Mouse (Mus musculus) MEL (cell line): Measurements from ENCODE around the gene Kcnn3. TPM values are rescaled to one million over a fixed set of nuclear protein-coding genes. Genes with fewer than 3 reads are reported as not detected.

Experiments
- DNase-seq: peaks from one replicate; pipeline ENCODE4 v3.0.0; 2011; ENCODE audit warnings: low read depth, low spot score
- H3K27ac ChIP-seq: 2 replicates; pipeline ENCODE4 v1.5.1; 2012; ENCODE audit warnings: low read depth, mild to moderate bottlenecking, control low read depth, low read length, moderate library complexity; ENCODE audit not compliant: control insufficient read depth
- H3K27me3 ChIP-seq, 2 experiments: fragments of 150-350 bp in 1 of 2; sonication (generic) in 1 of 2; 2 replicates each; pipeline ENCODE4 v1.6.1; 2012; ENCODE audit warnings: low read length in 2 of 2, mild to moderate bottlenecking in 2 of 2, improper control_type of control experiment in 1 of 2, moderate library complexity in 1 of 2; ENCODE audit not compliant: insufficient read depth in 2 of 2, control insufficient read depth in 1 of 2
- H3K36me3 ChIP-seq, 2 experiments: 2 replicates each; pipeline ENCODE4 v1.6.1; 2012 to 2014; ENCODE audit warnings: low read length in 2 of 2, improper control_type of control experiment in 1 of 2, inconsistent platforms in 1 of 2, mild to moderate bottlenecking in 1 of 2; ENCODE audit not compliant: insufficient read depth in 2 of 2, control insufficient read depth in 1 of 2
- H3K4me1 ChIP-seq, 2 experiments: fragments of 150-350 bp in 1 of 2; sonication (generic) in 1 of 2; 2 replicates each; pipeline ENCODE4 v1.6.1; 2012; ENCODE audit warnings: low read length in 2 of 2, improper control_type of control experiment in 1 of 2, mild to moderate bottlenecking in 1 of 2; ENCODE audit not compliant: insufficient read depth in 2 of 2, control insufficient read depth in 1 of 2
- H3K4me3 ChIP-seq, 2 experiments: fragments of 150-350 bp in 1 of 2; sonication (generic) in 1 of 2; 2 replicates each; pipeline ENCODE4 v1.5.1; 2012; ENCODE audit warnings: low read depth in 2 of 2, low read length in 2 of 2, mild to moderate bottlenecking in 2 of 2, moderate library complexity in 2 of 2, control low read depth in 1 of 2, improper control_type of control experiment in 1 of 2; ENCODE audit not compliant: control insufficient read depth in 1 of 2, insufficient read depth in 1 of 2
- H3K79me2 ChIP-seq: 2 replicates; pipeline ENCODE4 v1.6.1; 2012; ENCODE audit warnings: mild to moderate bottlenecking, low read length, moderate library complexity; ENCODE audit not compliant: control insufficient read depth, poor library complexity, insufficient read depth
- H3K9ac ChIP-seq: 2 replicates; pipeline ENCODE4 v1.6.1; 2012; ENCODE audit warnings: low read depth, mild to moderate bottlenecking, control low read depth, low read length, moderate library complexity; ENCODE audit not compliant: control insufficient read depth, poor library complexity, severe bottlenecking
- H3K9me3 ChIP-seq: fragments of 150-350 bp; sonication (generic); replicated peaks from 2 replicates; pipeline ENCODE4 v1.6.1; 2012; ENCODE audit warnings: mild to moderate bottlenecking, low read length, improper control_type of control experiment, moderate library complexity; ENCODE audit not compliant: insufficient read depth
- BHLHE40 ChIP-seq: IDR thresholded peaks from 2 replicates; pipeline ENCODE4 v1.6.1; 2012; ENCODE audit warnings: low read depth, mild to moderate bottlenecking, inconsistent platforms, low read length, improper control_type of control experiment, borderline replicate concordance
- CHD2 ChIP-seq: IDR thresholded peaks from 2 replicates; pipeline ENCODE4 v1.6.1; 2011; ENCODE audit warnings: low read length, improper control_type of control experiment
- CTCF ChIP-seq, 3 experiments: IDR thresholded peaks in 2 of 3; conservative IDR thresholded peaks in 1 of 3; 2 replicates each; pipeline ENCODE4 v1.5.1; 2011 to 2012; ENCODE audit warnings: low read length in 3 of 3, low read depth in 2 of 3, mild to moderate bottlenecking in 2 of 3, improper control_type of control experiment in 1 of 3, inconsistent platforms in 1 of 3, mixed read lengths in 1 of 3, moderate library complexity in 1 of 3; ENCODE audit not compliant: control insufficient read depth in 1 of 3, insufficient read depth in 1 of 3, poor library complexity in 1 of 3, severe bottlenecking in 1 of 3
- E2F4 ChIP-seq: IDR thresholded peaks from 2 replicates; pipeline ENCODE4 v1.6.1; 2011; ENCODE audit warnings: low read depth, low read length, improper control_type of control experiment, borderline replicate concordance
- EP300 ChIP-seq, 2 experiments: IDR thresholded peaks; 2 replicates each; pipeline ENCODE4 v1.6.1; 2011; ENCODE audit warnings: improper control_type of control experiment in 2 of 2, low read length in 2 of 2, low read depth in 1 of 2, mild to moderate bottlenecking in 1 of 2
- ETS1 ChIP-seq: IDR thresholded peaks from 2 replicates; pipeline ENCODE4 v1.6.1; 2012; ENCODE audit warnings: low read depth, mild to moderate bottlenecking, inconsistent platforms, low read length, improper control_type of control experiment, moderate library complexity
- JUND ChIP-seq: IDR thresholded peaks from 2 replicates; pipeline ENCODE4 v1.6.1; 2011; ENCODE audit warnings: low read depth, mild to moderate bottlenecking, improper control_type of control experiment, low read length
- MAFK ChIP-seq: IDR thresholded peaks from 2 replicates; pipeline ENCODE4 v1.6.1; 2011; ENCODE audit warnings: low read depth, mild to moderate bottlenecking, low read length, improper control_type of control experiment, borderline replicate concordance
- MAX ChIP-seq: IDR thresholded peaks from 2 replicates; pipeline ENCODE4 v1.6.1; 2011; ENCODE audit warnings: low read length, improper control_type of control experiment
- MEF2A ChIP-seq: IDR thresholded peaks from 2 replicates; pipeline ENCODE4 v1.6.1; 2014; ENCODE audit warnings: low read depth, mild to moderate bottlenecking, inconsistent platforms, low read length, improper control_type of control experiment; ENCODE audit not compliant: poor library complexity, insufficient replicate concordance, severe bottlenecking; ENCODE audit errors: extremely low read depth
- MYB ChIP-seq: IDR thresholded peaks from 2 replicates; pipeline ENCODE4 v1.6.1; 2011; ENCODE audit warnings: mild to moderate bottlenecking, low read depth, low read length, improper control_type of control experiment
- NELFE ChIP-seq: IDR thresholded peaks from 2 replicates; pipeline ENCODE4 v1.6.1; 2011; ENCODE audit warnings: low read depth, low read length, improper control_type of control experiment
- NRF1 ChIP-seq: IDR thresholded peaks from 2 replicates; pipeline ENCODE4 v1.6.1; 2014; ENCODE audit warnings: low read depth, mild to moderate bottlenecking, inconsistent platforms, low read length, improper control_type of control experiment, moderate library complexity; ENCODE audit not compliant: poor library complexity, insufficient read depth, severe bottlenecking
- POLR2AphosphoS2 ChIP-seq: IDR thresholded peaks from 2 replicates; pipeline ENCODE4 v1.6.1; 2011; ENCODE audit warnings: low read length, improper control_type of control experiment
- SMC3 ChIP-seq: IDR thresholded peaks from 2 replicates; pipeline ENCODE4 v1.6.1; 2011; ENCODE audit warnings: low read depth, low read length, improper control_type of control experiment
- TBP ChIP-seq: IDR thresholded peaks from 2 replicates; pipeline ENCODE4 v1.8.0; 2011; ENCODE audit warnings: low read depth, low read length, improper control_type of control experiment
- UBTF ChIP-seq: IDR thresholded peaks from 2 replicates; pipeline ENCODE4 v1.6.1; 2012; ENCODE audit warnings: low read depth, mild to moderate bottlenecking, inconsistent platforms, low read length, improper control_type of control experiment, moderate library complexity, borderline replicate concordance; ENCODE audit not compliant: insufficient read depth
- USF2 ChIP-seq, 2 experiments: IDR thresholded peaks; 2 replicates each; pipeline ENCODE4 v1.6.1; 2011 to 2012; ENCODE audit warnings: improper control_type of control experiment in 2 of 2, low read length in 2 of 2, borderline replicate concordance in 1 of 2, inconsistent platforms in 1 of 2, low read depth in 1 of 2, mild to moderate bottlenecking in 1 of 2; ENCODE audit not compliant: insufficient read depth in 1 of 2
- ZC3H11A ChIP-seq: IDR thresholded peaks from 2 replicates; pipeline ENCODE4 v1.6.1; 2012; ENCODE audit warnings: low read depth, mild to moderate bottlenecking, inconsistent platforms, low read length, improper control_type of control experiment
- ZKSCAN1 ChIP-seq: IDR thresholded peaks from 2 replicates; pipeline ENCODE4 v1.6.1; 2012; ENCODE audit warnings: low read depth, mild to moderate bottlenecking, inconsistent platforms, low read length, improper control_type of control experiment, moderate library complexity
- ZNF384 ChIP-seq: IDR thresholded peaks from 2 replicates; pipeline ENCODE4 v1.6.1; 2012; ENCODE audit warnings: low read depth, mild to moderate bottlenecking, inconsistent platforms, low read length, improper control_type of control experiment
- polyA plus RNA-seq, 2 experiments: library from polyadenylated mRNA; stranded (reverse) in 1 of 2; unstranded in 1 of 2; fragments of >175 nt in 1 of 2; fragments of >200 nt in 1 of 2; gene quantifications; 2 replicates each; pipeline versions ENCODE4 v1.2.1 to v1.2.4; 2012; ENCODE audit warnings: low replicate concordance in 2 of 2, low read depth in 1 of 2; ENCODE audit not compliant: insufficient read length in 2 of 2, insufficient read depth in 1 of 2, missing spikeins in 1 of 2
- total RNA-seq: library from RNA; depleted of rRNA; stranded (reverse); fragments of 300-350 nt; gene quantifications from 2 replicates; pipeline ENCODE4 v1.2.3, GENCODE M21; 2012

The Kcnn3 gene
- total and polyA plus RNA-seq, 3 experiments = 0.04 TPM; not detected in 2

DNA sequence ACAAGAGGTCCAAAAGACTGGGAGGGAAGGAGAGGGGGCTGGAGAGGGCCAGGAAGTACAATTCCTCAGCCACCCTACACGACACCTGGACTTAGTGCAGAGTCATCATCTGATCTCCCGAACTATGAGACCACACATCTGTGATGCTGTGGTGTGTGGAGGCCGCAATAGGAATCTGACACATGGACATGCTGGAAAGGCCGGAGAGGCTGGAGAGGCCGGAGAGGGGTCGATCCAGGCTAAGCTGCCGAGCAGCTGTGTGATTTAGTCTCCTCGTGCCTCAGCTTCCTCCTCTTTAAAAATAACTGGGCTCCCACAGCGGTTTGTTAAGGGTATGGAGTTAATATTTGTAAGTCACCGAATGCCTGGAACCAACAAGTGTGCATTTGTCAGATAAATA, 73.6 kb downstream of the Kcnn3 start:
- Histone ChIP-seq H3K9ac (no peak overlapping the region), H3K27ac (no peak overlapping the region), H3K36me3 (no peaks in the 10 kb centered on the region), H3K4me3 (no peak overlapping the region), H3K4me1 (no peaks in the 10 kb centered on the region), H3K27me3 (peaks cover 32 to 36% of the 10 kb centered on the region in 2 experiments), H3K79me2 (no peaks in the 10 kb centered on the region), H3K9me3 (no peaks in the 10 kb centered on the region)
- no peak for DNase-seq
- TF ChIP-seq SMC3 = no peak

DNA sequence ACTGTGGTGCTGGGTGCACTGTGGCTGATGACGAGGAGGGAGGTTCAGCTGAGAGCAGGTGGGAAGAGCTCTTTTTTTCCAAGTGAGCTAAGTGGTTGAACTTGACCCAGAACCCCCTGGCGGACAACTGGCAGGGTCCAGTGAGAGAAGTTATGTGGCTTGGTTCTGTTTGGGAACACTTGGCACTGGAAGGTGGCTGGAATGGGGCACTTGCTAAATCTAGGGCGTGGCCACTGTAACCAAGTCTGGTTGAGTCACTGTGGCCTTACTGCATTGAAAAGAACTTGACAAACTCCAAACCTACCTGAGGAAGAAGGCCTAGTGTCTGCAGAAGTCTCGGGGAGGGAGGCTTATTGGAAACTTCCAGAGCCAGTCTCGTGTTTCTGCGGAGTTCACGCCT, 78.4 kb downstream of the Kcnn3 start:
- Histone ChIP-seq H3K9me3 (no peaks in the 10 kb centered on the region), H3K4me1 (no peaks in the 10 kb centered on the region), H3K27ac (no peak overlapping the region), H3K4me3 (no peak overlapping the region), H3K36me3 (no peaks in the 10 kb centered on the region), H3K27me3 (peaks cover 6 to 16% of the 10 kb centered on the region in 2 experiments), H3K79me2 (no peaks in the 10 kb centered on the region), H3K9ac (no peak overlapping the region)
- no peak for DNase-seq
- TF ChIP-seq CHD2 (no peak), POLR2AphosphoS2 (no peak), JUND (no peak), EP300 (IDR thresholded peaks at IDR 0.05; ENCODE audit: low read depth in 1 of 2, low read length in 2 of 2) (no peak), CTCF (IDR thresholded peaks at IDR 0.05 in 2 of 3, conservative IDR thresholded peaks at IDR 0.05 in 1 of 3; ENCODE audit: control insufficient read depth in 1 of 3, insufficient read depth in 1 of 3, low read depth in 2 of 3, low read length in 3 of 3, poor library complexity in 1 of 3, severe bottlenecking in 1 of 3) (no peak), NRF1 (no peak), BHLHE40 (no peak), NELFE (no peak), MEF2A (no peak), UBTF (no peak), ZC3H11A (no peak), ETS1 (no peak), MAX (no peak), MYB (no peak), ZKSCAN1 (no peak), ZNF384 (no peak), USF2 (IDR thresholded peaks at IDR 0.05; ENCODE audit: borderline replicate concordance in 1 of 2, insufficient read depth in 1 of 2, low read depth in 1 of 2, low read length in 2 of 2) (no peak), TBP (no peak), E2F4 (no peak), MAFK (no peak)
